Mouse (Mus musculus): ENCODE results near the gene Uox. TPM values are rescaled to one million over a fixed set of nuclear protein-coding genes. Genes with fewer than 3 reads are reported as not detected.

The Uox gene
- total RNA-seq, 2 experiments from 2014 or later: not detected

Other genes starting within 250 kb of the Uox start
- gene Ssx2ip, start 165.8 kb upstream of the Uox start, total RNA-seq (2021): 10 to 100 TPM; 18.6 to 21.0 TPM
- gene Ctbs, start 120.6 kb upstream of the Uox start, total RNA-seq (2021): 1 to 10 TPM; 5.5 to 5.7 TPM
- gene Spata1, start 70.7 kb upstream of the Uox start, total RNA-seq (2021): 1 to 10 TPM; 2.1 to 3.0 TPM
- 100 to 1,000 TPM; 297 to 316 TPM for gene Gng5, start 70.6 kb upstream of the Uox start, total RNA-seq (2021)
- 10 to 100 TPM; 18.8 to 19.6 TPM for gene Rpf1, start 49.0 kb upstream of the Uox start, total RNA-seq (2021)
- gene Dnase2b, start 45.2 kb downstream of the Uox start, total RNA-seq (2021): not detected
- gene 4930503B20Rik, start 80.9 kb downstream of the Uox start, total RNA-seq (2021): under 1 TPM; 0.14 TPM
- gene Samd13, start 115.2 kb downstream of the Uox start, total RNA-seq (2021): 1 to 10 TPM; 1.3 to 1.8 TPM
- gene Prkacb, start 242.6 kb downstream of the Uox start, total RNA-seq (2021): 100 to 1,000 TPM in 1 of 2 experiments, 10 to 100 TPM in 1; 93.6 to 106 TPM

All from heart, postnatal 4 days (tissue).